Mouse (Mus musculus): ENCODE measurements at regions not wholly inside any gene's neighbourhood (a gene's known extent, or its start where the extent isn't known, plus 50 kb on each side); places are given as distances from the start of the nearest gene placed in this dataset.

DNA sequence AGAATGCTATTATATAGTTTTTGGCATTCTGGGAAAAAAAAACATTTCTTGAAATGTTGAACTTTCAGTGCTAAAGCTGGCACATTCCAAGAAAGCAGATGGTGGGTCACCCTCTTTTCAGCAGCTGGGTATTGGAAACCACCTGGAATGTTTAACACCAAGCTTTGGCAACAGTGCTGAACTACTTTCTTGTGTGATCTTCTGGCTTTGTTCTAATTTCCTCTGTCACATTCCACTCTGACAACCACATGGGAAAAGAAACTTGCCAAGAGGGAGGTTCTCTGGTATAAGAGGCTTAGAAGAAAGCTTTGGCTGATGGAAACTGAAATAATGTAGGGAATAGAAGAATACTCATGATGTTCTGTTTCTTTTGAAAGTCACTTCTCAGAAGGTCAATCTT, 920.4 kb upstream of the Tenm4 start:
- H3K4me1 ChIP-seq (ENCODE audit: control insufficient read depth, insufficient read depth, low read length): no peaks in the 10 kb centered on the region

DNA sequence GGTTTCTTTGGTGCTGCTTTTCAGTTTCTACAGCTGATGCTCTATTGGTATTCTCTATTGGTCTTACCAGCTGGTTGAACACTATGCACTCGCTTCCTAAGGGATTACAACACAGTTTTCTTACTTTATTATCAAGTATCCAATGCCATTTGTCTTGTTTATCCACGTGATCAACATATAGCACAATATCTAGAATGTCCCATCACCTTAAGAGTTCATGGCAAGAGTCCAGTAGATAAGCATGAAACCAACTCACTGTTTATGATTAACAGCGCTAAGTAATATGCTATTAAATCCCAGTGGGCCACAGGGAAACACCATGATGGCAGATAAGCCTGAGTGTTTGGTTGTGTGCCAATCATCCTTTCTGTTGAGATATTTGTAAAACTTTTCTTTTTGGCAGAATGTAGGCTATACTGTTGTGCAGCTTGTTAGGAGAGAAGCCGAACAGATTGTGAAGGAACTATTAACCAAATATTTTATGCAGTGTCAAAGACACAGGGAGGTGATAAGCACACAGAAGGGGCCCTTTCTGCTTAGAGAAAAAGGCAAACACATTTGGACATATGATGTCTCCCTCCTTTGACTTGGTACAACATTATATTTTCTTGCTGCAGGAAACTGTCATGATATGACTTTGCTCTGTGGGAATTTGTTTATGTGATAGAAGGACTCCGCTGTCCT, 917.0 kb upstream of the Tenm4 start:
- H3K4me2 ChIP-seq (ENCODE audit: low read depth, low read length): no peak overlapping the region
- H3K9me3 ChIP-seq (ENCODE audit: control insufficient read depth, low read length): no peaks in the 10 kb centered on the region
- WGBS: 68% methylated on average over 5 of the region's 5 CpGs
- no peaks in the 10 kb centered on the region for H3K4me1 ChIP-seq (ENCODE audit: control insufficient read depth, insufficient read depth, low read length)
- H3K27ac ChIP-seq (replicated peaks; ENCODE audit: low read depth, low read length): no peak overlapping the region
- DNase-seq (ENCODE audit: low spot score) (peak; percentile 7), ATAC-seq (ENCODE audit: low read depth) (no peak)
- H3K36me3 ChIP-seq (ENCODE audit: control insufficient read depth, insufficient read depth, low read length): no peaks in the 10 kb centered on the region
- H3K4me3 ChIP-seq (ENCODE audit: low read depth, low read length): no peak overlapping the region
- H3K27me3 ChIP-seq (replicated peaks; ENCODE audit: control insufficient read depth, insufficient read depth, low read length): no peaks in the 10 kb centered on the region
- H3K9ac ChIP-seq (ENCODE audit: low read depth, low read length): no peak overlapping the region

More for the DNA sequence above, 920.4 kb upstream of the Tenm4 start:
- H3K9me3 ChIP-seq (ENCODE audit: control insufficient read depth, low read length): no peaks in the 10 kb centered on the region
- H3K27ac ChIP-seq (replicated peaks; ENCODE audit: low read depth, low read length): no peak overlapping the region
- H3K36me3 ChIP-seq (ENCODE audit: control insufficient read depth, insufficient read depth, low read length): no peaks in the 10 kb centered on the region
- no peak overlapping the region for H3K9ac ChIP-seq (ENCODE audit: low read depth, low read length)
- ATAC-seq (ENCODE audit: low read depth) (no peak), DNase-seq (ENCODE audit: low spot score) (peak; percentile 61)
- no peaks in the 10 kb centered on the region for H3K27me3 ChIP-seq (replicated peaks; ENCODE audit: control insufficient read depth, insufficient read depth, low read length)
- H3K4me3 ChIP-seq (ENCODE audit: low read depth, low read length): no peak overlapping the region
- no peak overlapping the region for H3K4me2 ChIP-seq (ENCODE audit: low read depth, low read length)

DNA sequence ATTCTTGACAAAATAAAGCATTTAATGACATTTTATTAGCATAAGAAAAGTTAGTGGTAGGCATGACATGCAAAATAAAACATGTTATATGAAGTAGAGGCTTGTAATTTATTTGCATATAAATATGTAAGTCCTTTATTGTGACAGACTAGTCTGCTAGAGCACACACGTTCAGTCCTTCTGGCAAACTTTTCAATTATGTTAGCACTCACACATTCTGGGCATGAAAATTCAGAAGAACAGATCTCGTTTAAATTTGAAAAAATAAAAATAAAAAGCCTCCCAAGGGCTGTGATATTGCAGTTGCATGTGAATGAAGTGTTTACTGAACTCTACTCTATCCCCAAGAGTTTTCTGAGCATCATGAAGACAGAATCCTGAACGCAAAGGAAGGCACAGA, 916.1 kb upstream of the Tenm4 start:
- no peak overlapping the region for H3K4me3 ChIP-seq (ENCODE audit: low read depth, low read length)
- DNase-seq (ENCODE audit: low spot score) (no peak), ATAC-seq (ENCODE audit: low read depth) (no peak)
- H3K27ac ChIP-seq (replicated peaks; ENCODE audit: low read depth, low read length): no peak overlapping the region
- no peak overlapping the region for H3K4me2 ChIP-seq (ENCODE audit: low read depth, low read length)
- 53% methylated on average over 3 of the region's 3 CpGs for WGBS
- H3K27me3 ChIP-seq (replicated peaks; ENCODE audit: control insufficient read depth, insufficient read depth, low read length): no peaks in the 10 kb centered on the region
- H3K9me3 ChIP-seq (ENCODE audit: control insufficient read depth, low read length): no peaks in the 10 kb centered on the region
- no peaks in the 10 kb centered on the region for H3K36me3 ChIP-seq (ENCODE audit: control insufficient read depth, insufficient read depth, low read length)
- H3K4me1 ChIP-seq (ENCODE audit: control insufficient read depth, insufficient read depth, low read length): no peaks in the 10 kb centered on the region
- no peak overlapping the region for H3K9ac ChIP-seq (ENCODE audit: low read depth, low read length)

DNA sequence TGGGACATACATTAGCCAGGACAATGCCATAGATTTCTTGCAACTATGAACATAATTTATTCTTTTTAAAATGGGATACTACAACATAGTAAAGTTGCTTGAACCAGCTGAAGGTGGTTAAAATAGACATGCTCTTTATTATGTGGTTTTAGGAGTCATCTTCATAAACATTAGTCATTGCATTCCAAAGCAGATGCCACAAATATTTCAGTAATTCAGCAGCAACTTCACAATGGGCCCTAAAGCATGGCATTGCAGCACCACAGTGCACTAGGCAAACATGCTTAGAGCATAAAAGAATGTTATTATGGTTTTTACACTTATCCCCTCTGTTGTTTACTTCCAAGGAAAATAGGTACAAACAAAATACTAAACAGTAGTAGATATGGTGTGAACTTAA, 915.3 kb upstream of the Tenm4 start:
- Histone ChIP-seq H3K4me1 (ENCODE audit: control insufficient read depth, insufficient read depth, low read length) (no peaks in the 10 kb centered on the region), H3K27ac (replicated peaks; ENCODE audit: low read depth, low read length) (no peak overlapping the region), H3K9ac (ENCODE audit: low read depth, low read length) (no peak overlapping the region), H3K36me3 (ENCODE audit: control insufficient read depth, insufficient read depth, low read length) (no peaks in the 10 kb centered on the region), H3K4me3 (ENCODE audit: low read depth, low read length) (no peak overlapping the region), H3K9me3 (ENCODE audit: control insufficient read depth, low read length) (no peaks in the 10 kb centered on the region), H3K27me3 (replicated peaks; ENCODE audit: control insufficient read depth, insufficient read depth, low read length) (no peaks in the 10 kb centered on the region), H3K4me2 (ENCODE audit: low read depth, low read length) (no peak overlapping the region)
- ATAC-seq (ENCODE audit: low read depth) (no peak), DNase-seq (ENCODE audit: low spot score) (peak; percentile 24)

DNA sequence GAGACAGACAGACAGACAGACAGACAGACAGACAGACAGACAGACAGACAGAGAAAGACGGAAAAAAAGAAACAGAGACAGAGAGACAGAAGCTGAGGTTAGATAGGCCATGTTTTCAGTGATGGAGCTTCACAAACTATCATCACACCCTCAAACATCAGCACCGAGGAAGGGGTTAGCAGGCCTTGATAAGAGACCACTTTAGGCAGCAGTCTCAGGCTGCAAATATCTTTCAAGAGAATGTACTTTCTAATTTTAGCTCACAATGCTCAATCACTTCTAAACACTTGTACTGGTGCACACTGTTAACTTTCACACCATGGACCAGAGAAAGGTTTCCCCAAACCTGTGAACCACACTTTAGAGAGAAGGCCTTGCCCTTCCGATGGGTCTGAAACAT, 908.1 kb upstream of the Tenm4 start:
- Histone ChIP-seq H3K4me3 (ENCODE audit: low read depth, low read length) (no peak overlapping the region), H3K36me3 (ENCODE audit: control insufficient read depth, insufficient read depth, low read length) (no peaks in the 10 kb centered on the region), H3K4me2 (ENCODE audit: low read depth, low read length) (no peak overlapping the region), H3K4me1 (ENCODE audit: control insufficient read depth, insufficient read depth, low read length) (no peaks in the 10 kb centered on the region), H3K27me3 (replicated peaks; ENCODE audit: control insufficient read depth, insufficient read depth, low read length) (no peaks in the 10 kb centered on the region), H3K27ac (replicated peaks; ENCODE audit: low read depth, low read length) (no peak overlapping the region), H3K9me3 (ENCODE audit: control insufficient read depth, low read length) (no peaks in the 10 kb centered on the region), H3K9ac (ENCODE audit: low read depth, low read length) (no peak overlapping the region)
- 86% methylated on average over 3 of the region's 3 CpGs for WGBS
- no peak for ATAC-seq (ENCODE audit: low read depth)
- no peak for DNase-seq (ENCODE audit: low spot score)

DNA sequence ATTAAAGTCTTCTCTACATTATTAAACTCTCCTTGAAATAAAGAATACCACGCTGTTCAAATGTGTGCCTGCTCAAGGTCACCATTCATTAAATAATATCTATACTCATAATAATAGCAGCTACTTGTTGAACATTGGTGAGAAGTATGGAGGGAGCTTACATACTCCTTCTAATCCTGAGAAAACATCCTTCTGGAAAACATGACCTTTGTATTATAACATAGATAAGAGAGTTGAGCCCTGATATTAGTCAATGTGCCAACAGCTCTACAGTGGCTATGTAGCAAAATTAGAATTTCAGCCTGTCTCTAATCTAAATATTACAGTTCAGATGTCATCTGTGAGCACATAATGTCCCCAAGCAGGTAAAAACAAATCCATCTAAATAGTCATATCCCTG, 893.8 kb upstream of the Tenm4 start:
- H3K4me3 ChIP-seq (ENCODE audit: low read depth, low read length): no peak overlapping the region
- H3K9me3 ChIP-seq (ENCODE audit: control insufficient read depth, low read length): no peaks in the 10 kb centered on the region
- no peaks in the 10 kb centered on the region for H3K36me3 ChIP-seq (ENCODE audit: control insufficient read depth, insufficient read depth, low read length)
- no peak overlapping the region for H3K4me2 ChIP-seq (ENCODE audit: low read depth, low read length)
- no peak for ATAC-seq (ENCODE audit: low read depth)
- H3K9ac ChIP-seq (ENCODE audit: low read depth, low read length): no peak overlapping the region
- no peaks in the 10 kb centered on the region for H3K4me1 ChIP-seq (ENCODE audit: control insufficient read depth, insufficient read depth, low read length)
- H3K27ac ChIP-seq (replicated peaks; ENCODE audit: low read depth, low read length): no peak overlapping the region
- 100% methylated on average over 1 of the region's 1 CpGs for WGBS
- DNase-seq (ENCODE audit: low spot score): no peak
- no peaks in the 10 kb centered on the region for H3K27me3 ChIP-seq (replicated peaks; ENCODE audit: control insufficient read depth, insufficient read depth, low read length)

DNA sequence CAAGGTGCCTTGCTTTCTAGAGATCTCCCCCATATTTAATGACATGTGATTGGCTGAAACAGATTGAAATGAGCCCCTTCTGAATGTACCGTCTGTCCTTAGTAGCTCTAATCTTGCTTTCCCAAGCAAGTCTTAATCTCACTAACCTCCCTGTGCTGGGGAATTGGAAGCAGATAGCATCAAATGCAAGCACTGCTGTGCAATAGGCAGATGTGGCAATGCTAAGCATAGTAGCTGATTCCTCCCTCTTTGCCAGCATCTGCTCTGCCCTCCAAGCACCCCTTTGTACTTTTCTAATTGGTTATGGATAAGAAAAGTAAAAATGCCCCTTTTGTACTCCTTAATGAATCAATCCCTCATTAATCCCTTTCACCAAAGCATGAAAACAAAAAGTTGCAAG, 857.4 kb upstream of the Tenm4 start:
- WGBS: 46% methylated on average over 1 of the region's 1 CpGs
- no peak overlapping the region for H3K9ac ChIP-seq (ENCODE audit: low read depth, low read length)

DNA sequence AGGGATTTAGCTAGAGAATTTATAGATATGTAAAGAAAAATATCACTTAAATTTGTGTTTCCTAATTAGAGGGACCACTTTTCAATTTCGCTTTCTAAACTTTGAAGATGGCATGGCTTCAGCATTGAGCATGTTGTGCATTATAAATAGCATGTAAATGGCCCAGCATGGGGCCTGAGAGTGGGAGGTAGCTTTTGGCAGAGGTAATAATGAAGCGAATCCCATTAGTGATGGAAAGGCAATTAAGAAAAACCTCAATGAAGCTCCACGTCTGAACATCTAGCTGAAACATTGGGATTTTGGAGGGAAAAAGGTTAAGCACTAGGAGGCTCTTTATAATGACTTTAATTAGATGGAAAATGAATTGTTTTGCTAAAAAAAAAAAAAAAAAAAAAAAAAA, 848.0 kb upstream of the Tenm4 start:
- 55% methylated on average over 3 of the region's 3 CpGs for WGBS
- Histone ChIP-seq H3K4me1 (ENCODE audit: control insufficient read depth, insufficient read depth, low read length) (no peaks in the 10 kb centered on the region), H3K4me2 (ENCODE audit: low read depth, low read length) (no peak overlapping the region), H3K4me3 (ENCODE audit: low read depth, low read length) (no peak overlapping the region), H3K9ac (ENCODE audit: low read depth, low read length) (no peak overlapping the region), H3K27ac (replicated peaks; ENCODE audit: low read depth, low read length) (no peak overlapping the region), H3K9me3 (ENCODE audit: control insufficient read depth, low read length) (no peaks in the 10 kb centered on the region), H3K36me3 (ENCODE audit: control insufficient read depth, insufficient read depth, low read length) (no peaks in the 10 kb centered on the region), H3K27me3 (replicated peaks; ENCODE audit: control insufficient read depth, insufficient read depth, low read length) (no peaks in the 10 kb centered on the region)
- DNase-seq (ENCODE audit: low spot score): no peak
- no peak for ATAC-seq (ENCODE audit: low read depth)

More for the DNA sequence above, 857.4 kb upstream of the Tenm4 start:
- Histone ChIP-seq H3K27ac (replicated peaks; ENCODE audit: low read depth, low read length) (no peak overlapping the region), H3K4me1 (ENCODE audit: control insufficient read depth, insufficient read depth, low read length) (no peaks in the 10 kb centered on the region), H3K4me3 (ENCODE audit: low read depth, low read length) (no peak overlapping the region), H3K36me3 (ENCODE audit: control insufficient read depth, insufficient read depth, low read length) (no peaks in the 10 kb centered on the region), H3K9me3 (ENCODE audit: control insufficient read depth, low read length) (no peaks in the 10 kb centered on the region), H3K4me2 (ENCODE audit: low read depth, low read length) (no peak overlapping the region), H3K27me3 (replicated peaks; ENCODE audit: control insufficient read depth, insufficient read depth, low read length) (no peaks in the 10 kb centered on the region)
- ATAC-seq (ENCODE audit: low read depth) (no peak), DNase-seq (ENCODE audit: low spot score) (no peak)

DNA sequence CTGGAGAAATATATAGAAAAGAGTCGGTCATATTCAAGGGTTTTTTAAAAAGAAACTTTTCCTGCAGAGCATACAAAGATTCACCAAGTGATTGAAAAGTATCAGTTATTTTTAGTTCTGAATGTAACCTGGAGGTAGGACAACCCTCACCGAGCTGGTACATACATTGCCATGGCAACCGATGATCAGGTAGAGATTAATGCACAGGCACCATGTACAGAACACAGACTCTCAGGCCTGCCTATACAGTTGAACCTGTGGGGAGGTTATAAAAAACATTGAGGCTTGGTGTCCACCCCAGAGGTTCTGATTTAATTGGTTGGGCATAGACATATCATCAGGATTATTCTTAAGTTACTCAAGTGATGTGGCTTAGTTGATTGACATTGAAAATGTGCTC, 846.1 kb upstream of the Tenm4 start:
- Histone ChIP-seq H3K4me1 (ENCODE audit: control insufficient read depth, insufficient read depth, low read length) (no peaks in the 10 kb centered on the region), H3K4me3 (ENCODE audit: low read depth, low read length) (no peak overlapping the region), H3K27me3 (replicated peaks; ENCODE audit: control insufficient read depth, insufficient read depth, low read length) (no peaks in the 10 kb centered on the region), H3K9ac (ENCODE audit: low read depth, low read length) (no peak overlapping the region), H3K9me3 (ENCODE audit: control insufficient read depth, low read length) (no peaks in the 10 kb centered on the region), H3K36me3 (ENCODE audit: control insufficient read depth, insufficient read depth, low read length) (no peaks in the 10 kb centered on the region), H3K27ac (replicated peaks; ENCODE audit: low read depth, low read length) (no peak overlapping the region), H3K4me2 (ENCODE audit: low read depth, low read length) (no peak overlapping the region)
- WGBS: 91% methylated on average over 3 of the region's 3 CpGs
- DNase-seq (ENCODE audit: low spot score) (no peak), ATAC-seq (ENCODE audit: low read depth) (no peak)
